Comparison of ENCODE assay signal across 9 mouse cellular contexts in genomic region chr11:97476334-97477095, GRCm38 (mm10). TPM values are rescaled to one million over a fixed set of nuclear protein-coding genes. Genes with fewer than 3 reads are reported as not detected.
DNase-seq lines count a peak whose midpoint lies in the region; ATAC-seq and TF ChIP-seq lines count a peak whose summit lies in the region.
"Had no signal": no experiment of that assay in that cellular context is flagged by ENCODE, and none has a peak within 500 bp of the region (broad histone marks: within the 10 kb centered on the region; RNA-seq: fewer than 3 reads in every experiment).

No protein-coding gene starts in this region.

- CTCF ChIA-PET in Patski (lab: Charles Lee), result interaction anchor here (0.7 to 2.7 kb wide), 4 partner anchors 11 to 145 kb away, joined by 3 to 7 read pairs (median 4); no protein-coding TSS in a partner anchor

- H3K4me3 ChIP-seq in megakaryocyte, embryonic 14.5 days (replicated peaks), result peak overlapping the region; percentile 12
- no peak overlapping the region for H3K4me3 ChIP-seq in small intestine, adult 2 months (ENCODE audit: low read depth, low read length)

- peaks cover 99% of the 10 kb centered on the region for H3K36me3 ChIP-seq in megakaryocyte, embryonic 14.5 days (replicated peaks; ENCODE audit: low read length)
- no peaks in the 10 kb centered on the region for H3K36me3 ChIP-seq in small intestine, adult 2 months (ENCODE audit: control insufficient read depth, insufficient read depth, low read length)

- TF ChIP-seq CTCF in Patski (IDR thresholded peaks at IDR 0.05), result peak; percentile 73
- peak; percentile 44; the same call in 1 of the 2 replicates for TF ChIP-seq CTCF in small intestine, adult 2 months (IDR thresholded peaks at IDR 0.05; ENCODE audit: extremely low read depth, insufficient read length, insufficient replicate concordance, low read depth, low read length)

- DNase-seq in adrenal gland, postnatal 36 days, result peak; percentile 31 to 66
- no peak for DNase-seq in adrenal gland, adult 2 months
- no peak for DNase-seq in Patski (ENCODE audit: low read depth, low spot score)
- DNase-seq in embryo, embryonic 11 days, result peak; percentile 87
- peak; percentile 37 to 76 for DNase-seq in heart, postnatal 14 days
- DNase-seq in layer of hippocampus, postnatal 10 days (ENCODE audit: low spot score in 2 of 2), result peak; percentile 80 to 82

- H3K27me3 ChIP-seq in Patski, result no peaks in the 10 kb centered on the region
- no peaks in the 10 kb centered on the region for H3K27me3 ChIP-seq in megakaryocyte, embryonic 14.5 days (replicated peaks)
- H3K27me3 ChIP-seq in small intestine, adult 2 months (ENCODE audit: control insufficient read depth, insufficient read depth, low read length), result no peaks in the 10 kb centered on the region

- no peak for ATAC-seq in Patski

- intact Hi-C loops in heart, postnatal 14 days (cut with DNase I), result no loop called here

- H3K4me1 ChIP-seq in megakaryocyte, embryonic 14.5 days, result peaks cover 32% of the 10 kb centered on the region
- no peaks in the 10 kb centered on the region for H3K4me1 ChIP-seq in small intestine, adult 2 months (ENCODE audit: control insufficient read depth, insufficient read depth, insufficient read length, low read length)

- in situ Hi-C loops in Patski (cut with MboI; ENCODE audit: low pct_unique_long_range_greater_than_20kb), result no loop called here

- no peaks in the 10 kb centered on the region for H3K9me3 ChIP-seq in megakaryocyte, embryonic 14.5 days

- H3K27ac ChIP-seq in small intestine, adult 2 months (ENCODE audit: insufficient read depth, low read depth, low read length), result no peak overlapping the region

- no peak for TF ChIP-seq POLR2A in small intestine, adult 2 months (IDR thresholded peaks at IDR 0.05; ENCODE audit: low read depth, low read length)

- 58% methylated on average over 8 of the region's 8 CpGs for WGBS in small intestine, adult 2 months

- POLR2A ChIA-PET in Patski (lab: Charles Lee), result no interaction called here

RNA-seq across cellular contexts. Expression of gene 4933428G20Rik, which starts 23.6 kb away (rescaled TPM):
- total RNA-seq in adrenal gland, postnatal 36 days (2021), result under 1 TPM in 1 of 2 experiments, not detected in 1; 0.33 TPM
- total RNA-seq in adrenal gland, adult 2 months (2021), result under 1 TPM in 1 of 2 experiments, not detected in 1; 0.59 TPM
- polyA plus RNA-seq in adrenal gland, adult 2 months (2012; rRNA removed), result 0.07 and 0.09 TPM in 2 replicates
- polyA plus RNA-seq in Patski (2021), result 0.17 TPM
- not detected for total RNA-seq in heart, postnatal 14 days (2021)
- under 1 TPM in 1 of 2 experiments, not detected in 1; 0.22 TPM for total RNA-seq in layer of hippocampus, postnatal 10 days (2021)
- not detected in 2 replicates for polyA plus RNA-seq in megakaryocyte, embryonic 14.5 days (2012; ENCODE audit: insufficient read depth, low replicate concordance)
- not detected in 2 replicates for polyA plus RNA-seq in small intestine, adult 2 months (2012; rRNA removed)
- total RNA-seq: layer of hippocampus, postnatal 36 days had no signal

Comparison
In these comparisons a context has a peak if more than half of its experiments do, and no peak if none do; other contexts are left out.
1. DNase-seq: peak in adrenal gland, postnatal 36 days (2 of 2), embryo, embryonic 11 days (single experiment), heart, postnatal 14 days (2 of 2) and layer of hippocampus, postnatal 10 days (2 of 2); none in adrenal gland, adult 2 months (single experiment) and Patski (single experiment).